Mouse (Mus musculus) small intestine, adult 2 months (tissue): ENCODE results near the gene Dhrs7b.
"Not testable (repeated sequence)": the region's sequence is repeated elsewhere in the genome, so short reads cannot be mapped to it uniquely, and the experiment has no call there.

Experiments used
- CTCF ChIP-seq: fragments of 200-500 bp; IDR thresholded peaks from 2 replicates; pipeline ENCODE4 v1.5.1; 2012; ENCODE audit warnings: low read depth, mild to moderate bottlenecking, control low read depth, inconsistent platforms, low read length, moderate library complexity, mixed read lengths; ENCODE audit not compliant: insufficient replicate concordance, insufficient read length; ENCODE audit errors: extremely low read depth
- POLR2A ChIP-seq: fragments of 200-500 bp; IDR thresholded peaks from 2 replicates; pipeline ENCODE4 v1.6.1; 2012; ENCODE audit warnings: low read depth, mild to moderate bottlenecking, control low read depth, inconsistent platforms, low read length, moderate library complexity

- TF ChIP-seq CTCF, POLR2A: not testable (repeated sequence)
Measured at GRCm38 (mm10) chr11:60886986-60887385, 56.6 kb downstream of the Dhrs7b start.
